Mouse (Mus musculus) lung, postnatal 4 days (tissue): Measurements from ENCODE around the gene Vmn2r108.
"Not testable (repeated sequence)": the region's sequence is repeated elsewhere in the genome, so short reads cannot be mapped to it uniquely, and the experiment has no call there.

Source experiments
- DNase-seq, 2 experiments: peaks; one replicate each; pipeline ENCODE4 v3.0.0; 2021

Vmn2r108 gene

DNA sequence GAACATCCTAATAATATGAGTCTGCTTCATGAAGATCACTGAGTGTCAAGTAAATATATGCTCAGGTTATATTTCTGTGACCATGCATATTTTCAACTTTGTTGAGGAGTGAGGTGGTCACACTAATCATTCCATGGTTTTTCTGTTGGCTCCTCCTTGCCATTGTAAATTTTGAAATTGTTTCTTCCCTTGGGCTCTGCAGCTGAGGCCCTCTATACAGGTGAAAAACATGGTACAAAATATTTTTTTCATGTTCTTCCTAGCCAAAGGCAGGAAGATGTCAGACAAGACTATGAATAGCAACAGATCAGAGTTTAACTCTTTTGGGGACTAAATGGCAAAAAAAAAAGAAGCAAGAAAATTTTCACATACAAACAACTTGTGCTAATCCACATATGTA, at the start of gene Vmn2r108:
Gene Vmn2r108, minus strand, starts transcription at position 101 of the 400 bp plus-strand sequence.
- DNase-seq, result no peak

DNA sequence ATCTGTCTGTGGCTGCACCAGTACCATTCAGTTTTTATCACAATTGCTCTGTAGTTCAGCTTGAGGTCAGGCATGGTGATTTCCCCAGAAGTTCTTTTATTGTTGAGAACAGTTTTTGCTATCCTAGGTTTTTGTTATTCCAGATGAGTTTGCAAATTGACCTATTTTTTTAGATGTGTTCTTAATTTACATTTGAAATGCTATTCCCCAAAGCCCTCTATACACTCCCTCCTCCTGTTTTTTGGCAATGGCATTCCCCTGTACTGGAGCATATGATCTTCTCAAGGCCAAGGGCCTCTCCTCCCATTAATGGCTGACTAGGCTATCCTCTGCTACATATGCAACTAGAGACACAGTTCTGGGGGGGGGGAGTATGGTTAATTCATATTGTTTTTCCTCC, 27.1 kb upstream of the Vmn2r108 start:
- DNase-seq, result not testable (repeated sequence)

DNA sequence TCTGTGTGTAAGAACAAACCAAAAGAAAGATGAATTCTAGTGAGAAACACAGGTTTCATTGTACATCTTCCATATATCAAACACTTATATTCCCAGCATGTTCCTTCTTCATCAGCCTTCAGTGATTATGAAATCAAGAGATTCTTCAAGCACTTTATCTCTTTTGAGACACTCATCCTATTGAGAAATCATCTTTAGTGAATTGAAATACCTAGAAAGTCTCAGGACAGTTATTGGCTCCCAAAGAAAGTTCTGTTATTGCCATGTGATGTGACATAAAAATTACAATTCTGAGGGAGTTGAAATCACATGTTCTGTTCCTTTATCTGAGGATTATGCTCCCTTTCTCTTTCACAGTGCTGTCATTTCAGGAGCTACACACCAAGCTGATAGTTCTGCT, 16.7 kb upstream of the Vmn2r108 start, which contains the start of gene Vmn1r225:
Gene Vmn1r225, plus strand, starts transcription at position 301 of the 400 bp plus-strand sequence.
- no peak for DNase-seq

DNA sequence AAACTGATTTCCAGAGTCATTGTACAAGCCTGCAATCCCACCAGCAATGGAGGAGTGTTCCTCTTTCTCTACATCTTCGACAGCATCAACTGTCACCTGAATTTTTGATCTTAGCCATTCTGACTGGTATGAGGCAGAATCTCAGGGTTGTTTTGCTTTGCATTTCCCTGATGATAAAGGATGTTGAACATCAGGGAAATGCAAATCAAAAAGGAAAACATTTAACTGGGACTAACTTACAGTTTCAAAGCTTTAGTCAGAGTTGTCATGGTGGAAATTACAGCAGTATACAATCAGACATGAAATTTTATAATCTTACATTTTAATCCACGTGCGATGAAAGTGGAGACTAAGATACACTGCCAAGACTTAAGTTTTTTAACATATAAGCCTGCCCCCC, 7.8 kb downstream of the Vmn2r108 start:
- no peak for DNase-seq

DNA sequence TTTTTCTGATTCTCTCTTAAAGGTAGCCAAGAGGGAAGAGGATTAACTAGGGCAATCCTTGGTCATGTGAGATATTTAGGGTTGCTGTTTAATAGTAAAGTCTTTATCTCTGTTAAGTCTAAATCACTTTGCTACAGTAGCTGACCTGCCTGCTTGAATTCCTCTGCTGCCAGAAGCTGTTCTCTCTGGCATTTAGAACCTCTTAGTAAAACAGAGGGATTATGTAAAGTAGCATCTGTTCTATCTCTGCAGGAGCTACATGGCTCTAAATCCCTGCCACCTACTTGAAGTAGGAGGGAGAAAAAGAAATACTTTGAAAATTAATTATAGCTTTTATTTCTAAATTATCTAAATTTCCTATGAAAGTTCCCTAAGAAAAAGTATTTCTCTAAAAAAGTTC, 41.9 kb downstream of the Vmn2r108 start:
- no peak for DNase-seq

DNA sequence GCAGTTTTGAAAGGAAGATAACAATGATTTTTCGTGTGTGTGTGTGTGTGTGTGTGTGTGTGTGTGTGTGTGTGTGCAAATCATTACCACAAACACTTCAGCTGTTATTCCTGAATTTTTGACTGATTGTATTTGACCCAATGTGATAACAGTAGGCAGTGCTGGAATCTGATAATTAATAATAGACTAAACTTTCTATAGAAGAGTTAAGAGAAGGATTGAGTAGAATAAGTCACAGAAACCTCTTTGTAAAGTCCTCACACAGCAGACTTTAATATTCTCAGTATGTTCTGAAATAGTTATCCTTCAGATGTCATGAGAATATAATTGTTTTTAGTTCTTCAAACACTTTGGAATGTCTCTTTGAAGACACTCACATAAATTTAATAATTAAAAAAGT, 67.3 kb downstream of the Vmn2r108 start, which contains the start of gene Vmn1r224:
Gene Vmn1r224, plus strand, starts transcription at position 301 of the 400 bp plus-strand sequence.
- no peak for DNase-seq
